Mouse (Mus musculus) hindbrain, embryonic 15.5 days (tissue): Measurements from ENCODE around the gene Fam184b. TPM values are rescaled to one million over a fixed set of nuclear protein-coding genes. Genes with fewer than 3 reads are reported as not detected.

Experiments
- ATAC-seq: fragments of 200-750 bp; cut with Nextera tagmentation; 2 replicates; pipeline ENCODE4 v1.8.0; 2017; ENCODE audit warnings: low read depth, moderate number of reproducible peaks, moderate TSS enrichment; ENCODE audit not compliant: low FRiP score
- H3K27ac ChIP-seq: fragments of 300-500 bp; sonication (generic); replicated peaks from 2 replicates; pipeline ENCODE4 v1.5.1; 2015; ENCODE audit warnings: mild to moderate bottlenecking, inconsistent platforms
- H3K27me3 ChIP-seq: fragments of 300-500 bp; sonication (generic); 2 replicates; pipeline ENCODE4 v1.6.1; 2015; ENCODE audit warnings: control low read depth, inconsistent platforms
- H3K36me3 ChIP-seq: fragments of 300-500 bp; sonication (generic); 2 replicates; pipeline ENCODE4 v1.6.1; 2015; ENCODE audit warnings: control low read depth, inconsistent platforms
- H3K4me1 ChIP-seq: fragments of 300-500 bp; sonication (generic); replicated peaks from 2 replicates; pipeline ENCODE4 v1.6.1; 2015; ENCODE audit warnings: control low read depth, inconsistent platforms
- H3K4me2 ChIP-seq: fragments of 300-500 bp; sonication (generic); 2 replicates; pipeline ENCODE4 v1.6.1; 2015; ENCODE audit warnings: moderate library complexity, mild to moderate bottlenecking, inconsistent platforms
- H3K4me3 ChIP-seq: fragments of 300-500 bp; sonication (generic); 2 replicates; pipeline ENCODE4 v1.5.1; 2015; ENCODE audit warnings: mild to moderate bottlenecking, inconsistent platforms
- H3K9ac ChIP-seq: fragments of 300-500 bp; sonication (generic); 2 replicates; pipeline ENCODE4 v1.6.1; 2015; ENCODE audit warnings: inconsistent platforms
- H3K9me3 ChIP-seq: fragments of 300-500 bp; sonication (generic); 2 replicates; pipeline ENCODE4 v1.6.1; 2016; ENCODE audit warnings: control low read depth, inconsistent platforms
- WGBS: fragments of 180-500 bp; shearing (Covaris S2); methylation state at CpG from one replicate; pipeline ENCODE4 v1.1.7; 2015; 5-methylcytosine and 5-hydroxymethylcytosine counted together
- polyA plus RNA-seq: library from polyadenylated mRNA; unstranded; fragments of >200 nt; fragmentation: Nextera tagmentation; extraction: Ambion mirVana; gene quantifications from 2 replicates; pipeline ENCODE4 v1.2.1, GENCODE M21; 2015

The Fam184b gene
- polyA plus RNA-seq, 1 experiment from 2014 or later = 9.5 TPM

DNA sequence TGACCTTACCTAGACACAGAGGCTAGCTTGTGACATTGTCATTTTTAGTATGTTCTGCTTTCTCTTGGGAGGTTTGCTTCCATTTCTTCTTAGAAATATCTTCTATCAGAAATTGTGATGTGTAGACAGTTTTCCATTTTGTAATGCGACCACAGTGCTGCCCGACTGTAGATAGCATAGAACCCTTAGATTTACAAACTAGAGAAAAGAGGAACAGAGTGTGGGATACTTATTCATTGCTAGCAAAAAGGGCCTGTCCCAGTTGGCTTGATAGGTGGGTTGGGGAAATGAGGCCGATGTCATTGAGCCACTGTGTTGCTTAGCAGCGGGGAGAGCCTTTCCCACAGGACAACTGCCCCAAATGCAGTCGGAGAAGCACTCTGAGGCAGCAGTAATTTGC, 141.8 kb downstream of the Fam184b start:
- no peak overlapping the region for H3K4me2 ChIP-seq
- WGBS = 89% methylated on average over 5 of the region's 5 CpGs
- H3K27ac ChIP-seq = no peak overlapping the region
- no peaks in the 10 kb centered on the region for H3K9me3 ChIP-seq
- H3K36me3 ChIP-seq = peaks cover 12% of the 10 kb centered on the region; the same call in 1 of the 2 replicates
- no peak for ATAC-seq
- H3K4me3 ChIP-seq = no peak overlapping the region
- no peaks in the 10 kb centered on the region for H3K27me3 ChIP-seq
- H3K9ac ChIP-seq = no peak overlapping the region
- peaks cover 13% of the 10 kb centered on the region for H3K4me1 ChIP-seq

DNA sequence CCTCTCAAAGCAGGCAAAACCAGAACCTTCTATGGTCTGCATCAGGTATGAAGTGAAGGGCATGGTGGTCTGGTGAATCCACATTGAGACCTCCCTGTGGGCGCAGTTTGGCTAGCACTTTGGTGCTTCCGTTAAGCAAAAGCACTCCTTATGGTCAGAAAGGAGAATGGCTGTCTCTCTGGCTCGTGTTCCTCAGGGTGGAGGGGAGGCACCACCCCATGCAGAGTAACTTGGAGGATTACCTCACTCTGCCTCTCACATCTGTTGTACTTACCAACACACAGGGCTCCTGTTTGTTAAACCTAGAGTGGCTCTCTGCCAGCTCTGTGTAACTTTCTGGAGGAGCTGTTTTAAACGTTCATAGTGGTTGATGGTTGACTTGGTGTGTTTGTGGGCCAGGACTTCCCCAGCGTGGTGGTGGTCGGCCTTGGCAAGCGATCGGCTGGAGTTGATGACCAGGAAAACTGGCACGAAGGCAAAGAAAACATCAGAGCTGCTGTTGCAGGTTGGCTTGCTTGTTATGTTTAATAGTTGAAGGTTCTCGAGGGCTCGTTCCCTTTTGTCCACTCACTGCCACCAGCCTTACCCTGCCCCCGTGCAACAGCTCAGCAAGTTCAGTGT, 142.4 kb downstream of the Fam184b start:
- peaks cover 16% of the 10 kb centered on the region for H3K4me1 ChIP-seq
- H3K27ac ChIP-seq = no peak overlapping the region
- no peak overlapping the region for H3K4me2 ChIP-seq
- H3K36me3 ChIP-seq = peaks cover 12% of the 10 kb centered on the region; the same call in 1 of the 2 replicates
- no peak overlapping the region for H3K4me3 ChIP-seq
- H3K9me3 ChIP-seq = no peaks in the 10 kb centered on the region
- WGBS = 85% methylated on average over 12 of the region's 12 CpGs
- ATAC-seq = no peak
- no peak overlapping the region for H3K9ac ChIP-seq
- H3K27me3 ChIP-seq = no peaks in the 10 kb centered on the region

DNA sequence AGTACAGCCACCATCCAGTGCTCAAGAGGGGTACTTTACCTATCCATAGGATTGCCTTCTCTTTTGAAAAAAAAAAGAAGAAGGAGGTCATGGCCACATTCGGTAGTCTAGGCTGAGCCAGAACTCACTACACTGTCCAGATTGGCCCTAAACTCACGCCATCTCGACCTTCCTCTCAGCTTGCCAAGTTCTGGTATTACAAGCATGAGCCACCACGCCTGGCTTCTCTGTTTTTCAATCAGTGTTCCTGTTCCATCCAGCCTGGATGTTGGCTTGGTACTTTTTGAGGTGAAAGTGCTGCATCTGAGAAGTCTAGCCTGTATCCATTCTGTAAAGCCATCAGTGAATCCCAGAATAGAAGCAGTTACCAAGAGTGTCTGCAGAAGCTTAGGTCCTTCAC, 142.9 kb downstream of the Fam184b start:
- no peak overlapping the region for H3K27ac ChIP-seq
- no peak overlapping the region for H3K4me2 ChIP-seq
- 95% methylated on average over 4 of the region's 4 CpGs for WGBS
- H3K9me3 ChIP-seq = no peaks in the 10 kb centered on the region
- no peak overlapping the region for H3K4me3 ChIP-seq
- H3K9ac ChIP-seq = no peak overlapping the region
- ATAC-seq = no peak
- peaks cover 16% of the 10 kb centered on the region for H3K4me1 ChIP-seq
- H3K27me3 ChIP-seq = no peaks in the 10 kb centered on the region
- H3K36me3 ChIP-seq = peaks cover 12% of the 10 kb centered on the region; the same call in 1 of the 2 replicates

DNA sequence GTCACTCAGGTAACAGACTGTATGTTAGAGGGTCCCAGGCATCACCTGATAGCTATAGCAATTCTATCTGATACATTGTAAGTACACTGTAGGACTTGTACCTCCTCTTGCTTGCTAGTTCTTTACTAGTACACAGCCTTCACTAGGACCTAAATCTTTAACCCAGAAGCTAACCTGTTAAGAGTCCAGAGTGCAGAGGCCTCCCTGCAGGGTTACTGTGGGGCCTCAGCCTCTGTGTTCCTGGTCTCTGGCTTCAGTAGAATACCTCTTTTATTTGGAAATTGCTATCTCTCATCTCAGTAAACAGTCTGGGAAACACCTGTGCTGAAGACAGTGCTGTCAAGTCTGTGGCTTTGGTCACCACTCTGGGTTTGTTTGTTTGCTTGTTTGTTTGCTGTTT, 143.4 kb downstream of the Fam184b start:
- no peak overlapping the region for H3K4me3 ChIP-seq
- H3K27me3 ChIP-seq = no peaks in the 10 kb centered on the region
- no peak for ATAC-seq
- peaks cover 12% of the 10 kb centered on the region; the same call in 1 of the 2 replicates for H3K36me3 ChIP-seq
- H3K27ac ChIP-seq = no peak overlapping the region
- H3K4me2 ChIP-seq = no peak overlapping the region
- H3K9me3 ChIP-seq = no peaks in the 10 kb centered on the region
- H3K4me1 ChIP-seq = peaks cover 16% of the 10 kb centered on the region
- H3K9ac ChIP-seq = no peak overlapping the region

DNA sequence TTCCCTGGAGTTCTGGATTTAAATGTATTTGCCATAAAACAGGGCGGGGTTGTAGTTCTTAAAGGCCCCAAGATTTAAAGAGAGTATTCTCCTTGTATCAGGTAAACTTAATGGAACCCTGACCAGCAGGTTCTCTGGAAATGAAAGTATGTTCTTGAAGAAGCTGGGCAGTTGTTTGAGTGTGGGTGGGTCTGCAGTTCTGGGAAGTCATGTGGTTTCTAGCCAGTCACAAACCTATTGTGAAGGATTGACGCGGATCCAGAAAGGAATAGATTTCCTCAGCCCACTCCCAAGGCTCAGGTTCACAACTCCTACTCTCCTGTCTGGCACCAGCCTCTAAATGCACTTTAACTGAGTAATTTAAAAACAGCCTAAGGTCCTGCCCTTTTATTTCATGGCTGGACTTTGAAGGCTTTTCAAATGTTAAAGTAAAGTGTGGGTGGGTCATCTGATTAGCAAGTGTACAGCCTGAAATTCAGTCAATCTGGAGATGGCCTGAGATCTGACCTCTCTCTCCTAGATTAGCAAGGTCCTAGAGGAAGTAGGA, 143.9 kb downstream of the Fam184b start:
- no peak overlapping the region for H3K4me2 ChIP-seq
- no peak overlapping the region for H3K9ac ChIP-seq
- 82% methylated on average over 3 of the region's 3 CpGs for WGBS
- peaks cover 16% of the 10 kb centered on the region for H3K4me1 ChIP-seq
- ATAC-seq = no peak
- no peaks in the 10 kb centered on the region for H3K9me3 ChIP-seq
- H3K36me3 ChIP-seq = peaks cover 8% of the 10 kb centered on the region; the same call in 1 of the 2 replicates
- no peak overlapping the region for H3K4me3 ChIP-seq
- H3K27me3 ChIP-seq = no peaks in the 10 kb centered on the region
- no peak overlapping the region for H3K27ac ChIP-seq

DNA sequence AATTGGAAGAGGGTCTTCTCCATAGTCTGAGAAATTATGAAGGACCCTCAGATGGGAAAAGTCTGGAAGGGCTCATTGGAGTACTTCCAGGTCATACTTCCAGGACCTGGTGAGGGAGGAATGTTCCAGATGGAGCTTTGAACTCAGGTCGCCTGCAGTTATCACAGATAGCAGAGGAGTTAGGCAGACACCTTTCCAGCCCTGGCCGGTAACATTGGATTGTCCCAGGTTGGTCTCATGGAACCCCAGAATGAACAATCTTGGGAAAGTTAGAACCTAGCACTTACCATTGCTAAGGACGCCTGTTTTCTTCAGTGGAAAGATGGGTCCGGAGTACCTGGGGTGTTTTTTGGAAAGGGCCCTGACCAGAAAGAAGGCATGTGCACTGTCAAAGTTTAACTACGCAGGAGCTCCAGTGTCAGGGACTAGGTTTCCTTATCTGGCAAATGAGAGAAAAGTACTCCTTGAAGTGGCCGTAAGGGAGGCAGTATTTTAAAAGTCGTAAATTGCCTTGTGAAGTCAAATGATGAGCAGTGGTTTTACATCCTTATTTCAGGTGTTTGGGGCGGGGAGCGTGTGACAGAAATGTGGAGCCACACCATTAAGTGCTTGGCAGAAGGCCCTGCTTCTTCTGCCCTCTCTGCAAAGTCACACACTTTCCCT, 145.2 kb downstream of the Fam184b start:
- Histone ChIP-seq H3K9ac (peak overlapping the region; percentile 71), H3K4me2 (peak overlapping the region; percentile 90), H3K9me3 (no peaks in the 10 kb centered on the region), H3K4me1 (peaks cover 16% of the 10 kb centered on the region), H3K27ac (peak overlapping the region; percentile 72; the same call in 1 of the 2 replicates), H3K4me3 (peak overlapping the region; percentile 80), H3K27me3 (no peaks in the 10 kb centered on the region), H3K36me3 (peaks cover 4% of the 10 kb centered on the region; the same call in 1 of the 2 replicates)
- WGBS = 66% methylated on average over 9 of the region's 9 CpGs
- no peak for ATAC-seq

DNA sequence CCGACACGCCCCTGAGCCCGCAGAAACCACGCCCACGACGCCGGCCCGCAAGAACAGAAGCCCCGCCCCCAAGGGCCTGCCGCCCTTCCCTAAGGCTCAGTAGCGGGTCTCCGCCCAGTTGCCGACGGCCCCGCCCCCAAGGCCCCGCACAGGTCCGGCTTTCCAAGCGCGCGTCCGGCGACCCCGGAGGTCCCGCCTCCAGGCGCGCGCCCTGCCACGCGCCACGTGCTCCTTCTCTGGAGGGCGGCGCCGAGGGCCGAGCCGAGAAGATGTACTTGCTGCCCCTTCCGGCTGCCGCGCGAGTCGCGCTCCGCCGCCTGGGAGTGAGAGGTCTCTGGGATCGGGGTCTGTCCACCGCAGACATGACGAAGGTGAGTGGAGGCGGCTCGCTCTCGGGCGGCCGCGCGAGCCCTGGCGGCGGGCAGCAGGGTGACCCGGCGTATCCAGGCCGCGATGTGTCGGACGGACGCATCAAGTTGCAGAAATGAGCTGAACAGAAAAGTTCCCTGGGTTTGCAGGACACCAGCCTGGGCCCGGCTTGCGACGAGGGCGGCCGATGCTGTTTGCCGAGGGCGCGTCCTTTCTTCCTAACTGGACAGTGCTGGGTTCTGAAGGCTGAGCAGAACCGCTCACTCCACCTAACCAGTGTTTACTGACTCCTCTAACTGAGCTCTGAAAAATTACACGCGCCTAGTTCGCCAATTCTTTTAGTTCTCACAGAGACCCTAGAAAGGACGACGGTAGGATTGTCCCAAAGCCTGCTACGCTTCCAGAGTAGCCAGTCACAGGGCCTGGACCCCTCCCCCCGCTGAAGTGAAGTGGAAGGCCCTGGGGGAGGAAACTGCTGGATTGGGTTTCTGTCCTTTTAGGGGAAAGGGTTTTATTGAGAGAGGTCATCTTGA, 146.0 kb downstream of the Fam184b start, which contains the start of gene Lap3:
Lap3 (plus strand) TSS at position 184 of the 902 bp plus-strand sequence.
- WGBS = under 1% methylated on average over 78 of the region's 78 CpGs
- Histone ChIP-seq H3K27me3 (no peaks in the 10 kb centered on the region), H3K4me3 (peak within 1 kb of the TSS; percentile 80), H3K36me3 (peaks cover 3% of the 10 kb centered on the region; the same call in 1 of the 2 replicates), H3K4me2 (peak within 1 kb of the TSS; percentile 90), H3K9ac (peak within 1 kb of the TSS; percentile 71), H3K9me3 (no peaks in the 10 kb centered on the region), H3K4me1 (peaks cover 16% of the 10 kb centered on the region), H3K27ac (peak within 1 kb of the TSS; percentile 72)
- ATAC-seq = peak; percentile 96

DNA sequence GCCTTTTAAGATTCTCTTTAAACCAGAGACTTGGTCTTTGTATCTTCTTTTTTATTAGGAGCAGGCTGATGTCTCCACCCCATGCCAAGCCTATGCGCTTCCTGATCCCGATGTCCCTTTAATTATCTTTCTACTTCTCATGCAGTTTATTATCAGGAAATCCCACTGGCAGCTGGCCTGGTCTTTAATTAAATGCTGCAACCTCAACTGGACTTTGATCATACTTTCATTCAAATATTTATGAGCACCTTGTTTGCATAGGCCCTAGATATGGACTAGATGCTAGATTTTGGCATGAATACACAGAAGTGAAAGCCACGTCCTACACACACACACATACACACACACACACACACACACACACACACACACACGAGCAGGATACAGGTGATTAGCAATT, 147.6 kb downstream of the Fam184b start:
- H3K27me3 ChIP-seq = no peaks in the 10 kb centered on the region
- H3K4me2 ChIP-seq = no peak overlapping the region
- no peaks in the 10 kb centered on the region for H3K36me3 ChIP-seq
- peaks cover 16% of the 10 kb centered on the region for H3K4me1 ChIP-seq
- WGBS = 73% methylated on average over 4 of the region's 4 CpGs
- no peak for ATAC-seq
- no peak overlapping the region for H3K4me3 ChIP-seq
- no peaks in the 10 kb centered on the region for H3K9me3 ChIP-seq
- no peak overlapping the region for H3K9ac ChIP-seq
- H3K27ac ChIP-seq = no peak overlapping the region

DNA sequence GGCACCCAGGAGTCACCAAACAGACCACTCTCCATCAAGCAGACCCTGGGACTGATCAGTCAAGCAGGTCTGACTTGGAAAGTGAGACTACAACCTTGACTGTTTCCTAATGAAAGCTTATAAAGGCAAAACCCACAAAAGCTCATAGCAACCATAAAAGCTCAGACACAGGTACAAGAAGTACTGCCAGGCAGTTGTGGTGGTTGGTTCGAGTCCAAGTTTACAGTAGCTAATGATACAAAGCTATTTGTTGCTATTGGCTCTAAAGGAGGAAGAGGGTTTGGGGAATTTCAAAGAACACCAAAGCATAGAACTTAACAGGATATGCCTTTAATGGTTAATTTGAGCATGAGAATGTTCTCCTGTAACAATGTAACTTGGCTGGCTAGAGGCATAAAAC, 155.8 kb downstream of the Fam184b start:
- ATAC-seq = no peak
- Histone ChIP-seq H3K9me3 (no peaks in the 10 kb centered on the region), H3K27me3 (no peaks in the 10 kb centered on the region), H3K4me2 (no peak overlapping the region), H3K36me3 (no peaks in the 10 kb centered on the region), H3K27ac (no peak overlapping the region), H3K4me3 (no peak overlapping the region), H3K4me1 (no peaks in the 10 kb centered on the region), H3K9ac (no peak overlapping the region)
- 86% methylated on average over 1 of the region's 1 CpGs for whole genome bisulfite sequencing

DNA sequence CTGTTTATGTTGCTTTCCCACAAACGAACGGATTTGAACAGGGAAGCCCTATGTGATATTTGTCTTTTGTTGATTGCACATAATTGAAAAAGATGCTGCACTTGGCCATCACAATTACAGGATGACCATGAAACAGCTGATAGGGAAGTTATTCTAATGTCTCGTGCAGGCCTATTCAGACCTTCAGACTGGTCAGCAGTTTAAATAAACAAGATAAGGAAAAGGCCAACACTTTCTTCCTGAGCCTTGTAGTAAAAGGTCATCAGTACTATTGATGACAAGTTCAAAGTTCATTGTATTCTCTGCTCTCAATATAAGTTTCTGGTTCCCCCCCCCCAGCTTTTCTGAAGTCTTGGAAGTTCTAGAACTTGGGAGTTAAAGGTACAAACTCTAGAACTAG, 156.8 kb downstream of the Fam184b start:
- 81% methylated on average over 3 of the region's 3 CpGs for WGBS
- Histone ChIP-seq H3K36me3 (no peaks in the 10 kb centered on the region), H3K9me3 (no peaks in the 10 kb centered on the region), H3K27me3 (no peaks in the 10 kb centered on the region), H3K4me1 (no peaks in the 10 kb centered on the region), H3K27ac (no peak overlapping the region), H3K4me2 (no peak overlapping the region), H3K4me3 (no peak overlapping the region), H3K9ac (no peak overlapping the region)
- ATAC-seq = no peak

DNA sequence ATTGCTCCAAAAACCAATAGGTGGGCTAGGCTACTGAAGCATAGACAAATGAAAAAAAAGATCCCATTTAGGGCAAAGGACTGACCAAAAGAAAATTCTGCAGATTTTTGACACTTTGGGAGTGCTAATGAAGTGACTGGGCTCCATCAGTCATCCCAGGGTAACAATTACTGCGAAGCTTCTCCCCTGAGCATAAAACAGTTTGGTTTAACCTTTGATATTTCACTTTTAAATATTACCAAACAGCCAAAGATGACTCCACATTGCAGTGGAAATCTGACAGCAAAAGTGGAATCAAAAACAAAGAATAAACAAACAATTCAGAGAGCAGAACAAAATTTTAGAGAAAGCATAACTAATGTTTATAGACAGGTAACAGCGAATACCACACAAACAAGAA, 158.3 kb downstream of the Fam184b start:
- Histone ChIP-seq H3K4me3 (no peak overlapping the region), H3K36me3 (no peaks in the 10 kb centered on the region), H3K27ac (no peak overlapping the region), H3K9ac (no peak overlapping the region), H3K4me2 (no peak overlapping the region), H3K9me3 (no peaks in the 10 kb centered on the region), H3K27me3 (0 out of 2 replicates have a peak, but pooled peaks cover 2% of the 10 kb centered on the region), H3K4me1 (no peaks in the 10 kb centered on the region)
- no peak for ATAC-seq
- 85% methylated on average over 2 of the region's 2 CpGs for WGBS
